Mouse (Mus musculus): ENCODE measurements around the gene Elp5. TPM values are rescaled to one million over a fixed set of nuclear protein-coding genes. Genes with fewer than 3 reads are reported as not detected.
A peak's percentile ranks its signal among the peaks of the same experiment; 100 is the strongest.

Elp5 gene
- polyA plus RNA-seq, 1 experiment from 2014 or later, result 111 TPM

- no peaks in the 10 kb centered on the region for H3K9me3 ChIP-seq (ENCODE audit: control insufficient read depth, low read depth, low read length)
- H3K27ac ChIP-seq (ENCODE audit: low read length), result peak overlapping the region; percentile 89
- no peak for ATAC-seq (ENCODE audit: insufficient number of reproducible peaks, insufficient read depth, low FRiP score, low read depth)
- H3K4me2 ChIP-seq (replicated peaks; ENCODE audit: low read depth, low read length), result peak overlapping the region; percentile 63
- peak overlapping the region; percentile 81 for H3K9ac ChIP-seq (replicated peaks; ENCODE audit: low read depth, low read length)
- peaks cover 8% of the 10 kb centered on the region; the same call in 1 of the 2 replicates for H3K4me1 ChIP-seq (ENCODE audit: control insufficient read depth, insufficient read depth, low read length)
- peak overlapping the region; percentile 74 for H3K4me3 ChIP-seq (ENCODE audit: low read depth, low read length)
- H3K36me3 ChIP-seq (ENCODE audit: control insufficient read depth, insufficient read depth, low read length), result peaks cover 31% of the 10 kb centered on the region
- no peaks in the 10 kb centered on the region for H3K27me3 ChIP-seq (ENCODE audit: control insufficient read depth, insufficient read depth, low read length)
- under 1% methylated on average over 15 of the region's 15 CpGs for WGBS
Measured at GRCm38 (mm10) chr11:69991711-69992110, 9.4 kb upstream of the Elp5 start.

- H3K4me3 ChIP-seq (ENCODE audit: low read depth, low read length), result peak within 1 kb of the TSS; percentile 74
- peaks cover 35% of the 10 kb centered on the region for H3K36me3 ChIP-seq (ENCODE audit: control insufficient read depth, insufficient read depth, low read length)
- H3K27me3 ChIP-seq (ENCODE audit: control insufficient read depth, insufficient read depth, low read length), result no peaks in the 10 kb centered on the region
- peak; percentile 70 for ATAC-seq (ENCODE audit: insufficient number of reproducible peaks, insufficient read depth, low FRiP score, low read depth)
- H3K4me1 ChIP-seq (ENCODE audit: control insufficient read depth, insufficient read depth, low read length), result peaks cover 8% of the 10 kb centered on the region; the same call in 1 of the 2 replicates
- peak within 1 kb of the TSS; percentile 63 for H3K4me2 ChIP-seq (replicated peaks; ENCODE audit: low read depth, low read length)
- no peaks in the 10 kb centered on the region for H3K9me3 ChIP-seq (ENCODE audit: control insufficient read depth, low read depth, low read length)
- under 1% methylated on average over 40 of the region's 40 CpGs for WGBS
- peak within 1 kb of the TSS; percentile 81 for H3K9ac ChIP-seq (replicated peaks; ENCODE audit: low read depth, low read length)
- H3K27ac ChIP-seq (ENCODE audit: low read length), result peak within 1 kb of the TSS; percentile 89
Measured at GRCm38 (mm10) chr11:69990850-69991691, 8.8 kb upstream of the Elp5 start, which contains the start of gene Gabarap. TSS of gene Gabarap (plus strand) at chr11:69991143.

- no peak overlapping the region for H3K4me2 ChIP-seq (replicated peaks; ENCODE audit: low read depth, low read length)
- ATAC-seq (ENCODE audit: insufficient number of reproducible peaks, insufficient read depth, low FRiP score, low read depth), result no peak
- H3K36me3 ChIP-seq (ENCODE audit: control insufficient read depth, insufficient read depth, low read length), result peaks cover 41% of the 10 kb centered on the region
- peaks cover 8% of the 10 kb centered on the region; the same call in 1 of the 2 replicates for H3K4me1 ChIP-seq (ENCODE audit: control insufficient read depth, insufficient read depth, low read length)
- H3K9me3 ChIP-seq (ENCODE audit: control insufficient read depth, low read depth, low read length), result no peaks in the 10 kb centered on the region
- H3K27me3 ChIP-seq (ENCODE audit: control insufficient read depth, insufficient read depth, low read length), result no peaks in the 10 kb centered on the region
- H3K9ac ChIP-seq (replicated peaks; ENCODE audit: low read depth, low read length), result no peak overlapping the region
- WGBS, result 86% methylated on average over 8 of the region's 8 CpGs
- H3K27ac ChIP-seq (ENCODE audit: low read length), result peak overlapping the region; percentile 89; the same call in 1 of the 2 replicates
- no peak overlapping the region for H3K4me3 ChIP-seq (ENCODE audit: low read depth, low read length)
Measured at GRCm38 (mm10) chr11:69989949-69990348, 7.6 kb upstream of the Elp5 start.

- no peak overlapping the region for H3K27ac ChIP-seq (ENCODE audit: low read length)
- H3K9me3 ChIP-seq (ENCODE audit: control insufficient read depth, low read depth, low read length), result no peaks in the 10 kb centered on the region
- peaks cover 42% of the 10 kb centered on the region for H3K36me3 ChIP-seq (ENCODE audit: control insufficient read depth, insufficient read depth, low read length)
- H3K4me1 ChIP-seq (ENCODE audit: control insufficient read depth, insufficient read depth, low read length), result peaks cover 16% of the 10 kb centered on the region; the same call in 1 of the 2 replicates
- WGBS, result 94% methylated on average over 8 of the region's 8 CpGs
- H3K4me2 ChIP-seq (replicated peaks; ENCODE audit: low read depth, low read length), result no peak overlapping the region
- no peak overlapping the region for H3K9ac ChIP-seq (replicated peaks; ENCODE audit: low read depth, low read length)
- no peak overlapping the region for H3K4me3 ChIP-seq (ENCODE audit: low read depth, low read length)
- no peaks in the 10 kb centered on the region for H3K27me3 ChIP-seq (ENCODE audit: control insufficient read depth, insufficient read depth, low read length)
- no peak for ATAC-seq (ENCODE audit: insufficient number of reproducible peaks, insufficient read depth, low FRiP score, low read depth)
Measured at GRCm38 (mm10) chr11:69984431-69984830, 2.1 kb upstream of the Elp5 start.

- no peak for ATAC-seq (ENCODE audit: insufficient number of reproducible peaks, insufficient read depth, low FRiP score, low read depth)
- H3K4me2 ChIP-seq (replicated peaks; ENCODE audit: low read depth, low read length), result 0 out of 2 replicates have a peak overlapping the region, but pooled peaks have one; percentile 78
- WGBS, result 79% methylated on average over 4 of the region's 4 CpGs
- H3K27ac ChIP-seq (ENCODE audit: low read length), result no peak overlapping the region
- no peaks in the 10 kb centered on the region for H3K9me3 ChIP-seq (ENCODE audit: control insufficient read depth, low read depth, low read length)
- no peaks in the 10 kb centered on the region for H3K27me3 ChIP-seq (ENCODE audit: control insufficient read depth, insufficient read depth, low read length)
- H3K9ac ChIP-seq (replicated peaks; ENCODE audit: low read depth, low read length), result no peak overlapping the region
- H3K36me3 ChIP-seq (ENCODE audit: control insufficient read depth, insufficient read depth, low read length), result peaks cover 31% of the 10 kb centered on the region
- peaks cover 16% of the 10 kb centered on the region; the same call in 1 of the 2 replicates for H3K4me1 ChIP-seq (ENCODE audit: control insufficient read depth, insufficient read depth, low read length)
- H3K4me3 ChIP-seq (ENCODE audit: low read depth, low read length), result no peak overlapping the region
Measured at GRCm38 (mm10) chr11:69983377-69983776, 1.1 kb upstream of the Elp5 start.

- Histone ChIP-seq H3K4me2 (replicated peaks; ENCODE audit: low read depth, low read length) (peak overlapping the region; percentile 78), H3K9ac (replicated peaks; ENCODE audit: low read depth, low read length) (peak overlapping the region; percentile 14; the same call in 1 of the 2 replicates), H3K9me3 (ENCODE audit: control insufficient read depth, low read depth, low read length) (no peaks in the 10 kb centered on the region), H3K4me1 (ENCODE audit: control insufficient read depth, insufficient read depth, low read length) (peaks cover 16% of the 10 kb centered on the region; the same call in 1 of the 2 replicates), H3K27ac (ENCODE audit: low read length) (no peak overlapping the region), H3K36me3 (ENCODE audit: control insufficient read depth, insufficient read depth, low read length) (peaks cover 28% of the 10 kb centered on the region), H3K4me3 (ENCODE audit: low read depth, low read length) (peak overlapping the region; percentile 85), H3K27me3 (ENCODE audit: control insufficient read depth, insufficient read depth, low read length) (no peaks in the 10 kb centered on the region)
- no peak for ATAC-seq (ENCODE audit: insufficient number of reproducible peaks, insufficient read depth, low FRiP score, low read depth)
- WGBS, result 22% methylated on average over 5 of the region's 5 CpGs
Measured at GRCm38 (mm10) chr11:69982877-69983276, 560 bp upstream of the Elp5 start.

- peaks cover 30% of the 10 kb centered on the region for H3K36me3 ChIP-seq (ENCODE audit: control insufficient read depth, insufficient read depth, low read length)
- peaks cover 16% of the 10 kb centered on the region; the same call in 1 of the 2 replicates for H3K4me1 ChIP-seq (ENCODE audit: control insufficient read depth, insufficient read depth, low read length)
- no peaks in the 10 kb centered on the region for H3K9me3 ChIP-seq (ENCODE audit: control insufficient read depth, low read depth, low read length)
- H3K9ac ChIP-seq (replicated peaks; ENCODE audit: low read depth, low read length), result peak within 1 kb of the TSS; percentile 90
- peak within 1 kb of the TSS; percentile 81 for H3K4me2 ChIP-seq (replicated peaks; ENCODE audit: low read depth, low read length)
- ATAC-seq (ENCODE audit: insufficient number of reproducible peaks, insufficient read depth, low FRiP score, low read depth), result no peak
- under 1% methylated on average over 43 of the region's 43 CpGs for WGBS
- H3K4me3 ChIP-seq (ENCODE audit: low read depth, low read length), result peak within 1 kb of the TSS; percentile 85
- H3K27ac ChIP-seq (ENCODE audit: low read length), result peak within 1 kb of the TSS; percentile 99
- no peaks in the 10 kb centered on the region for H3K27me3 ChIP-seq (ENCODE audit: control insufficient read depth, insufficient read depth, low read length)
Measured at GRCm38 (mm10) chr11:69981141-69981762, 1.1 kb downstream of the Elp5 start, which contains the start of gene Ctdnep1. TSS of gene Ctdnep1 (plus strand) at chr11:69981156.
